Mouse (Mus musculus): ENCODE measurements around the gene Mafg. TPM values are rescaled to one million over a fixed set of nuclear protein-coding genes. Genes with fewer than 3 reads are reported as not detected.

Mafg gene
- total and polyA plus RNA-seq, 3 experiments = 26.5 to 113 (median 54.0) TPM

DNA sequence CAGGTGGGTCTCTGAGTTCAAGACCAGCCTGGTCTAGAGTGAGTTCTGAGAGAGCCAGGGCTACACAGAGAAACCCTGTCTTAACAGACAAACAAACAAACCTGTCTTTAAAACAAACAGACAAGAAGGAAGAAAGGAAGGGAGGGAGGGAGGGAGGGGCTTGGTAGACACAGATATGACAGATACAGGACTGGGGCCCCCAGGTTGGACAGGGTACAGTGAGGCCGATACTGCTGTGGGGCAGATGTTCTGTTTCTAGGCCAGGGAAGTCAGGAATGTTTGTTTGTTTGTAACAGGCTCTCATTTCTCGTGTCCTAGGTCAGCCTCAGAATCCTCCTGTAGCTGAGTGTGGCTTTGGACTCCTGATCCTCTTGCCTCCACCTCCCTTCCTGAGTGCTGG is 29.9 kb downstream of the Mafg start:
- Histone ChIP-seq H3K9ac (ENCODE audit: control insufficient read depth, low read depth, low read length, poor library complexity, severe bottlenecking) (no peak overlapping the region), H3K36me3 (ENCODE audit: control insufficient read depth in 1 of 2, insufficient read depth in 2 of 2, low read length in 2 of 2) (peaks cover 12 to 21% of the 10 kb centered on the region in 2 experiments), H3K4me1 (ENCODE audit: control insufficient read depth in 1 of 2, insufficient read depth in 2 of 2, low read length in 2 of 2) (peaks cover 5 to 14% of the 10 kb centered on the region in 2 experiments), H3K4me3 (ENCODE audit: control insufficient read depth in 1 of 2, insufficient read depth in 1 of 2, low read depth in 2 of 2, low read length in 2 of 2) (no peak overlapping the region), H3K27me3 (ENCODE audit: control insufficient read depth in 1 of 2, insufficient read depth in 2 of 2, low read length in 2 of 2) (no peaks in the 10 kb centered on the region), H3K9me3 (replicated peaks; ENCODE audit: insufficient read depth, low read length) (no peaks in the 10 kb centered on the region), H3K79me2 (ENCODE audit: control insufficient read depth, insufficient read depth, low read length, poor library complexity) (peaks cover 15% of the 10 kb centered on the region), H3K27ac (ENCODE audit: control insufficient read depth, low read depth, low read length) (no peak overlapping the region)
- no peak for DNase-seq (ENCODE audit: low read depth, low spot score)
- TF ChIP-seq NELFE (IDR thresholded peaks at IDR 0.05; ENCODE audit: low read depth, low read length) (no peak), JUND (IDR thresholded peaks at IDR 0.05; ENCODE audit: low read depth, low read length) (no peak), CHD2 (IDR thresholded peaks at IDR 0.05; ENCODE audit: low read length) (no peak), TBP (IDR thresholded peaks at IDR 0.05; ENCODE audit: low read depth, low read length) (no peak), USF2 (IDR thresholded peaks at IDR 0.05; ENCODE audit: borderline replicate concordance in 1 of 2, insufficient read depth in 1 of 2, low read depth in 1 of 2, low read length in 2 of 2) (no peak), TAL1 (IDR thresholded peaks at IDR 0.05; ENCODE audit: low read length) (no peak), HCFC1 (IDR thresholded peaks at IDR 0.05; ENCODE audit: low read depth, low read length) (no peak), ZKSCAN1 (IDR thresholded peaks at IDR 0.05; ENCODE audit: low read depth, low read length) (no peak)

DNA sequence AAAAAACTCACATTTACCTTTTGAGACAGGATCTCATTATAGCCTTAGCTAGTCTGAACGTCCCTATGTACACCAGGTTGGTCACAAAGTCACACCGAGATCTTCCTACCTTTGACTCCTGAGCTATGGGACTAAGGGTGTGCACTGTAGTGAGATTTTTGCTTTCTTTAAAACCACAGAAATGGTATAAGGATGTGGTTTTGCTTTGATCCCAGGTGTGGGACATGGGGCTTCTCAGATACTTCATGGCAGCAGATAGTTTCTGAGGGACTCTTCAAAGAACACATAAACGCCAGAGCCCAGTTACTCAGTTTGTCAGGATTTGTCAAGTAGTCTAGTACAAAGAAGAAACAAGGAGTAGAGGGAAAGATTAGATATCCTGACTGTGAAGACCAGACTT is 32.7 kb downstream of the Mafg start:
- 0 out of 4 replicates have a peak, but pooled peaks of 1 of the 2 experiments have one; percentile 6 for TF ChIP-seq POLR2A (IDR thresholded peaks at IDR 0.05; ENCODE audit: control insufficient read depth in 1 of 2, insufficient read depth in 1 of 2, low read depth in 1 of 2, low read length in 2 of 2, poor library complexity in 1 of 2)
- TF ChIP-seq KAT2A (conservative IDR thresholded peaks at IDR 0.05; ENCODE audit: low read depth, low read length) = no peak
- H3K4me1 ChIP-seq (ENCODE audit: control insufficient read depth in 1 of 2, insufficient read depth in 2 of 2, low read length in 2 of 2) = peaks cover 5 to 28% of the 10 kb centered on the region in 2 experiments
- H3K27me3 ChIP-seq (ENCODE audit: control insufficient read depth in 1 of 2, insufficient read depth in 2 of 2, low read length in 2 of 2) = no peaks in the 10 kb centered on the region
- H3K36me3 ChIP-seq (ENCODE audit: control insufficient read depth in 1 of 2, insufficient read depth in 2 of 2, low read length in 2 of 2) = peaks cover 24 to 35% of the 10 kb centered on the region in 2 experiments
- H3K27ac ChIP-seq (ENCODE audit: control insufficient read depth, low read depth, low read length) = no peak overlapping the region
- peaks cover 40% of the 10 kb centered on the region for H3K79me2 ChIP-seq (ENCODE audit: control insufficient read depth, insufficient read depth, low read length, poor library complexity)
- H3K9me3 ChIP-seq (replicated peaks; ENCODE audit: insufficient read depth, low read length) = no peaks in the 10 kb centered on the region
- no peak overlapping the region for H3K9ac ChIP-seq (ENCODE audit: control insufficient read depth, low read depth, low read length, poor library complexity, severe bottlenecking)
- DNase-seq (ENCODE audit: low read depth, low spot score) = no peak
- H3K4me3 ChIP-seq (ENCODE audit: control insufficient read depth in 1 of 2, insufficient read depth in 1 of 2, low read depth in 2 of 2, low read length in 2 of 2) = no peak overlapping the region

DNA sequence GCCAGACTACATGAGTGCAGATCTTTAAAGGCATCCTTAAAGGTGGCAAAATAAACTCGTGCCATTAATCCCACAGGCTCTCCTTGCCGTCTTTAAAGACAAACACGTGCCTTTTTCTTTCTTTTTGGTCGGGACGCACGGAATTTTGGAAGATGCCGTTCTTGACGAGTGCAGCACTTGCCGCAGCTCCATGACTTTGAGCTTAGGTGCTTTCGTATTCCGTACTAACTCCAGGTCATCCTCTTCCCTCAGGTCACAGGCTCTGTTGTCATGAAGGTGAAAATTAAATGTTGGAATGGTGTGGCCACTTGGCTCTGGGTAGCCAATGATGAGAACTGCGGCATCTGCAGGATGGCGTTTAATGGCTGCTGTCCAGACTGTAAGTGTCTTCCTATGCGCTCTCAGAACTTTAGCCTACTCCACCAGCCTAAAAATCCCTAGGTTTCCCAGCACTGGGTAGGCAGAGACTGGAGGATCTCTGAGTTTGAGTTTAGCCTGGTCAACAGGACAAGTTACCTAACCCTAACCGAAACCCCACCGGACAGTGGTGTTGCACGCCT is 34.3 kb downstream of the Mafg start:
- Histone ChIP-seq H3K27me3 (ENCODE audit: control insufficient read depth in 1 of 2, insufficient read depth in 2 of 2, low read length in 2 of 2) (no peaks in the 10 kb centered on the region), H3K9ac (ENCODE audit: control insufficient read depth, low read depth, low read length, poor library complexity, severe bottlenecking) (peak overlapping the region; percentile 93), H3K27ac (ENCODE audit: control insufficient read depth, low read depth, low read length) (peak overlapping the region; percentile 92), H3K36me3 (ENCODE audit: control insufficient read depth in 1 of 2, insufficient read depth in 2 of 2, low read length in 2 of 2) (peaks cover 36 to 47% of the 10 kb centered on the region in 2 experiments), H3K4me1 (ENCODE audit: control insufficient read depth in 1 of 2, insufficient read depth in 2 of 2, low read length in 2 of 2) (peaks cover 5 to 37% of the 10 kb centered on the region in 2 experiments), H3K4me3 (ENCODE audit: control insufficient read depth in 1 of 2, insufficient read depth in 1 of 2, low read depth in 2 of 2, low read length in 2 of 2) (peak overlapping the region; percentile 63 to 89), H3K79me2 (ENCODE audit: control insufficient read depth, insufficient read depth, low read length, poor library complexity) (peaks cover 54% of the 10 kb centered on the region), H3K9me3 (replicated peaks; ENCODE audit: insufficient read depth, low read length) (no peaks in the 10 kb centered on the region)
- no peak for DNase-seq (ENCODE audit: low read depth, low spot score)
- no peak for TF ChIP-seq CHD1 (IDR thresholded peaks at IDR 0.05; ENCODE audit: low read depth, low read length)
- no peak for TF ChIP-seq POLR2AphosphoS2 (IDR thresholded peaks at IDR 0.05; ENCODE audit: low read length)
